Mouse (Mus musculus): ENCODE results near the gene Acbd6.

GRCm38 (mm10) chr1:155594141-155594540 lies 36.2 kb downstream of the Acbd6 start:
- TF ChIP-seq CTCF (IDR thresholded peaks at IDR 0.05; ENCODE audit: borderline replicate concordance, control insufficient read depth, extremely low read depth, insufficient read depth, low read length, poor library complexity) (no peak), POLR2A (IDR thresholded peaks at IDR 0.05; ENCODE audit: control insufficient read depth, extremely low read depth, insufficient read depth, low read length, poor library complexity) (no peak)

All from thymus, adult 2 months (tissue).